Mouse (Mus musculus): ENCODE results near the gene Plk4.
"Not testable (repeated sequence)": the region's sequence is repeated elsewhere in the genome, so short reads cannot be mapped to it uniquely, and the experiment has no call there.

Gene Plk4

DNA sequence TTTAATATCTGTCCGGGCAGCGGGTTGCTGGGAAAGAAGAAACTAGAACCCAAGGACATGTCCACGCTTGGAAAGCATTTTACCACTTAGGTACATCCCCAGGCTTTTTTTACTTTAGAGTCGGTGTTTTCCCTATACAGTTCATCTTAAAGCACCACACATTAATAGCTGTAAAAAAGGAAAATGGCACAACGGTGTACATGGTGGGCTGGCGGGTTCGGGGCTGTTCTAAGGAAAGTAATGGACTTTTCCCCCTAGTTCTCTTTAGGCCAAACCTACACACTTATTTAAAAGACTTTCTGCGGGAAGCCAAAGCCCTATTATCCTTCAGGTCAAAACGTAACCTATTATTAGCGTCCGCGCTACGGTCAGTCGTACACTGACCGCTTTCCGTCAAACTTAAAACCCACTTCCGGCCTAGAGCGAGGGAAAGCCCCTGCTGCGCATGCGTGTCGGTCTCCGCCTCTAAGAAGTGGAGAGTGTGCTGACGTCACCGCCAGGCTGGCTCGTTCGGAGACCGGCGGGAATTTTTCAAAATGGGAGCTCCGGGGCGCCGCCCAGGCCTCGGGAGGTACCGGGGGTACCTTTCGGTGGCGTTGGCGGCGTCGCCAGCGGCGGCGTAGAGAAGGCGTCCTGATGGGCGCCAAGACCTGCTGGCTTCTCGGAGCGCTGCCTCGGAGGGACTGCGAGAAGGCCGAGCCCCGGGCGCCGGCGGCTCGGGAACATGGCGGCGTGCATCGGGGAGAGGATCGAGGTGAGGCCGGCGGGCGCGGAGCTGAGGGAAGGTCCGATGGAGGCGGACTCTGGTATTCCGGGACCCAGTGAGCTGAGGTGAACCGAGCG is at the start of gene Plk4:
Plk4 (plus strand) TSS at position 490 of the 843 bp plus-strand sequence.
- peak; percentile 95 to 99 for DNase-seq

GRCm38 (mm10) chr3:40760746-40761145 is 39.1 kb upstream of the Plk4 start:
- no peak for DNase-seq

DNA sequence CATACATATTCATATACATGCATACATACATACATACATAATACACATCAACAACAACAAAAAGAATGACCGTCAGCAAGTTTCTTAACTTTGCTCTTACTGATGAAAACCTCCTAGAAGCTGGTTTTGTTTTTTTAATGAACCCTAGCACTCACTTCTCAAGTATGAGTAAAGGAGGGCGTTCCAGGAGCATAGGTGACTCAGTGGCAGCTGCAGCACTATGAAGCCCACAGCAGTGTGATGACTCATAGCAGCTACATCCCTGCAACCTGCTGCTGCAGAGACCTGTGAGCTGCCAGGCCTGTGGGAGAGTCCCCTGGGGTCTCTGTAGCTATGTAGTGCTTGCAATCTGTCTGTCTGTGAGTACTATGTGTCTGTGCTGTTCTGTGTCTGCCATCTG is 38.5 kb upstream of the Plk4 start:
- no peak for DNase-seq

DNA sequence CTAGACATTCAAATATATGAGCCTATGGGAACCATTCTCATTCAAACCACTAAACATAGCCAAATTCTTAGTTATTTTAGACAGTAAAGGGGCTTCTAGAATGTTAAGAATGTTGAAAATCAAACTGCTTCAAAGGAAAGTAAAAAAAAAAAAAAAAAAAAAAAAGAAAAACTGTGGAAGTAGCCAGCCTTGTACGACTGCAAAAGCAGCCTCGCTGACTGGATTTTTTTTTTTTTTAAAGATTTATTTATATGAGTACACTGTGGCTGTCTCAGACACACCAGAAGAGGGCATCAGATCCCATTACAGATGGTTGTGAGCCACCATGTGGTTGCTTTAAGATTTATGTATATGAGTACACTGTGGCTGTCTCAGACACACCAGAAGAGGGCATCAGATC is 6.0 kb upstream of the Plk4 start:
- DNase-seq, result no peak

GRCm38 (mm10) chr3:40798054-40798453 is 1.8 kb upstream of the Plk4 start:
- no peak for DNase-seq

DNA sequence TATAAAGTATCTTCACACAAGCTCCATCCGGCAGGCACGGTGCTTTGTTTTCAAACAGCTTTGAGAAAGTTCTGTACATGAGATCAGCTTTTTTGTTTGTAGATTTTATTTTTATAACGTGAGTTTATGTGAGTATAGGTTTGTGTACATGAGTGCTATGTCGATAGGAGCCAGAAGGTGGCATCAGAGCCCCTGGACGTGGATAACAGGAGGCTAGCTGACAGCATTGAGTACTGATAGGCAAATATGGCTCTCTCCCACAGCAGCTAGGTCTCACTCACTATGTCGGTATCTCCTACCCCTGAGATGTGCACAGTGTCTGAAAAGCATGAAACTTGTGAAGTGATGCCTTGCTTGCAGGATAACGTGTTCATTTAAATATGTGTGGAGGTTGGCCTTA is 1.3 kb upstream of the Plk4 start:
- peak; percentile 41 to 60 for DNase-seq

DNA sequence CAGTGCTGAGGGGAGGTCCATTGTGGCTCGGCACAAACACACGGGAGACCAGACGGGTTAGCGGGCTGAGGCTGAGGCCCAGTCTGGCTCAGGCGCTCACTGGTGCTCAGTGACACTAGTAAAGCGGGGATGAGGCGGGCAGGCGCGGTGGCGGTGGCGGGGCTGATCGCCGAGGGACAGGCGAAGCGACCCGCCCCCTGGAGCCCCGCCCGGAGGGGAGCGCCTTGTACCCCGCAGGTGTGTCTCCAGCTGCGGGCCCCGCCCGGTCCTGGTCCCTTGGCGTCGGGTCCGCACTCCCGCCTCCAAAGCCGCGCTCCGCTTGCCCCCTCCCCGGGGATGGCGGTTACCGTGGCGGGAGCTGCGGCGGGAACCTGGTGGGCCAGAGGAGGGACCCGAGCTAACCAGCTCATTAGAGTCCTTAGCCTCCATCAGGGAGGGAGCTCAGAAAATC is 579 bp downstream of the Plk4 start:
- peak in 1 of 2 experiments; percentile 56 for DNase-seq

DNA sequence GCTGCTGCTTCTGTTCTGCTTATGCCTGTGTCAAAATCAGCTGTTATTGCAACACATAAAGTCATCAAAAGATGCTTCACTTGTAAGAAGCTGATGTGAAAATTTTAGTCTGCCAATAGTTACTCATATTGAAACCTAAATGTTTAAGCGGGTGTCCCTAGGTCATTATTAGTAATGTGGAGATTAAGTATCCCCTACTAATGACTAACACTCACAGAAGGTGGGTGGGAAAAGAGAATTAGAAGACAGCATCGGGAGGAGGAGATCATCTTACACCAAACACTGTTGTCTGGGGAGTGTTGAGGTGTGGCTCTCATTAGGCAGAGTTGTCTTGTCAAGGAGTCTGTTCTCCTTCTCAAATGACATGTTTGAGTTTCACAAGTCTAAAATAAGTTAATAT is 7.1 kb downstream of the Plk4 start:
- DNase-seq, result no peak

DNA sequence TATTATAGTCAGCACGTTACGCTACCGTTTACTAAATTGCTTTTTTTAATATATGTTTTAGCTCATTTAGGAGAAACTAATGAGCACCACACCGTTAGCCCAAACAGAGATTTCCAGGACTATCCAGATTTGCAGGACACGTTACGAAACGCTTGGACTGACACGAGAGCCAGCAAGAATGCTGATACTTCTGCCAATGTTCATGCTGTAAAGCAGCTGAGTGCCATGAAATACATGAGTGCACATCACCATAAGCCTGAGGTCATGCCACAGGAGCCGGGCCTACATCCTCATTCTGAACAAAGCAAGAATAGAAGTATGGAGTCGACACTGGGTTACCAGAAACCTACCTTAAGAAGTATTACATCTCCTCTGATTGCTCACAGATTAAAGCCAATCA is 8.9 kb downstream of the Plk4 start:
- DNase-seq, result no peak

GRCm38 (mm10) chr3:40809894-40810293 is 10.1 kb downstream of the Plk4 start:
- DNase-seq, result no peak

- DNase-seq, result no peak
Observed at GRCm38 (mm10) chr3:40813275-40813674, 13.5 kb downstream of the Plk4 start.

DNA sequence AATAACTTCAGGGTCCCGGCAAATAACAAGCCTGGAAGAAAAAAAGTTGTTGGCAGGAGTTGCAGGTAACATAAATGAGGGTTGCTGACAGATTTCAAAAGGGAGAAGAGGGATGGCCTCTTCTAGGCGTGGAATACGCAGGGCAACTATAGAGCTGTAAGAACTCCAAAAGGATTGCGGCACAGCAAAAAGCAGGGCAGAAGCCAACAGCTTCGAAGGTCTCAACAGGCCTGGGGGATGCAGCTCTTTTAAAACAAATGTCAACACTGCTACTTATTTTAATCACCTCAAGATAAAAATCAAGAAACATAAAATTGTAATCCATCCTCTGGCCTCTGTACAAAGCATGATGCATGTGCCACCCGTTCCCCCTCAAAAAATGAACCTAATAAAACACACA is 45.7 kb downstream of the Plk4 start:
- DNase-seq, result peak; percentile 9 to 29

- DNase-seq, result peak; percentile 95 to 97
Observed at GRCm38 (mm10) chr3:40846473-40846956, 46.7 kb downstream of the Plk4 start, which contains the start of gene Mfsd8. TSS of gene Mfsd8 (minus strand) at chr3:40846886.

DNA sequence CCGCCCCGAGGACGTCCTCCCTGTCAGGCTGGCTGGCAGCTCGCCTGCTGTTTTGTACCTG is 47.0 kb downstream of the Plk4 start, which contains the start of gene Abhd18:
Abhd18 (plus strand) TSS at position 14 of the 61 bp plus-strand sequence.
- not testable (repeated sequence) for DNase-seq

DNA sequence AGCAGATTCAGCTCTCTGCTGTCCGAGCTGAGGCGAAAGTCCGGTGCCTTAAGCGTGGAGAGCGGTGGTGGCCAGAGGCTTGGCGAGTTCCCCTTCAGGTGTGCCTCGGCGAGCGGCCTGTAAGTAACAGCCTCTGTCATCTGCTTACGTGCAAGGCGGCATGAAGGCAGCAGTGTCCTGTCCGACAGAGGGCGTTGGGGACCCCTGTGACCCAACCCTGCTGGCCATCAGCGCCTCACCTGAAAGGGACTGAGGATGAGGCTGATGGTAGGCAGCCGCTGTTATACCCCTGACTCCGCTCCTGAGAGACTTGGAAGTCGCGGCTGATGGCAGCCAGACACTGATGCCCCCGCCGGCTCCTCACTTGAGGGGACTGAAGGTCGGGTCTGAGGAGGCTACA is 47.2 kb downstream of the Plk4 start:
- DNase-seq, result peak; percentile 82 to 84

GRCm38 (mm10) chr3:40847936-40848335 is 48.1 kb downstream of the Plk4 start:
- DNase-seq, result not testable (repeated sequence)

DNA sequence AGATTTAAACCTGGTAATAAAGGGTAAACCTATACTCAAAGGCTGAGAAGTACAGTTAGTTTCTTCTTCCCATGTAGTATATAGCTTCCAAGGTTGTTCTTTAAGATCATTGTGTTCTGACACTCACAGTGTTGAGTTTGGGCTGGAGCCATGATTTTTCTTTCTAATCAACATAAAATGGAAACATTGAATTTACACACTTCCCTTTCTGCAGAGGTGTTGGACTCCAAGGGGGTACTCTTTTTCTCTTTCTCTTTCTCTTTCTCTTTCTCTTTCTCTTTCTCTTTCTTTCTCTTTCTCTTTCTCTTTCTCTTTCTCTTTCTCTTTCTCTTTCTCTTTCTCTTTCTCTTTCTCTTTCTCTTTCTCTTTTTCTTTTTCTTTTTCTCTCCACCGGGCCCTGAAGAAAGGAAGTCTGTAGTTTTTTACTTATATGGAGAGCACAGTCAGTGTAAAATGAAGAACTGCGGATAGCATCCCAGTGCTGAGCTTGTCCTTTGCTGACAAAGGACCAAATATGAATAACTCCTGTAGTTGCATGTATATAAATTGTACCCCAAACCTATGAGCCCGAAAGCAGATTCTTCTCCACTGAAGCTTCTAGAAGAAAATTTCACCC is 53.4 kb downstream of the Plk4 start:
- not testable (repeated sequence) for DNase-seq

Data from cerebellum, postnatal 25 days (tissue).